Mouse (Mus musculus) E14TG2a.4 (cell line): Measurements from ENCODE around the gene Stard3.

Source experiments
- CTCF ChIP-seq: conservative IDR thresholded peaks from 2 replicates; pipeline ENCODE4 v1.5.1; 2014; ENCODE audit warnings: low read length
- NANOG ChIP-seq: IDR thresholded peaks from 2 replicates; pipeline ENCODE4 v1.6.1; 2014; ENCODE audit warnings: borderline replicate concordance, low read length, mixed read lengths
- POU5F1 ChIP-seq: IDR thresholded peaks from 2 replicates; pipeline ENCODE4 v1.6.1; 2014; ENCODE audit warnings: low read length, borderline replicate concordance

GRCm38 (mm10) chr11:98331401-98331800 lies 26.8 kb upstream of the Stard3 start:
- no peak for TF ChIP-seq CTCF
- TF ChIP-seq POU5F1: no peak
- TF ChIP-seq NANOG: no peak
